Mouse (Mus musculus): ENCODE results near the gene 4933421I07Rik. TPM values are rescaled to one million over a fixed set of nuclear protein-coding genes. Genes with fewer than 3 reads are reported as not detected.

The 4933421I07Rik gene
- polyA plus RNA-seq (2015; fragmentation: Nextera tagmentation; extraction: Ambion mirVana): not detected in 2 replicates

DNA sequence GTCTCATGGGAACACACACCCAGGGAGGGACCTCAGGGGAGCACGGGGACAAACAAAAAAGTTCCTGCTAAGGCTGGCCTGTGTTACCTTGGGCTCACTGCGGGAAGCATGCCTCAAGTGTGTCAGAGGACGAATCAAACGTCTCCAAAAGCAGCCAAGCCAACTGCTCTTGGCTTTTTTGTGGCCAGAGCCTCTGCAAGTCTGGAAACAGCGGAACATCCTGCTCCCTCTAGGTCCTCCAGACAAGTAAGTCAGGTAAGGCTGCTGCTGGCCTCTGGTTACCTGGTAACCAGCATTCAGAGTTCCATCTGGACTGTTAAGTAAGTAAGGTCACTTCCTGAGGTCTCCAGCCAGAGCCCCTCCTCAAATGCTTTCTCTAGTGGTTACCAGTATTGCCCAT, at the start of gene 4933421I07Rik:
4933421I07Rik (minus strand) TSS at position 271 of the 400 bp plus-strand sequence.
- peaks cover 5% of the 10 kb centered on the region; the same call in 1 of the 2 replicates for H3K9me3 ChIP-seq (ENCODE audit: control insufficient read depth, low read length)

GRCm38 (mm10) chr7:42497356-42497755, 49.4 kb upstream of the 4933421I07Rik start:
- Histone ChIP-seq H3K4me1 (ENCODE audit: control insufficient read depth, insufficient read depth, low read length) (no peaks in the 10 kb centered on the region), H3K9me3 (ENCODE audit: control insufficient read depth, low read length) (no peaks in the 10 kb centered on the region), H3K27me3 (replicated peaks; ENCODE audit: control insufficient read depth, insufficient read depth, low read length) (no peaks in the 10 kb centered on the region), H3K9ac (ENCODE audit: low read depth, low read length) (no peak overlapping the region), H3K4me2 (ENCODE audit: low read depth, low read length) (no peak overlapping the region), H3K4me3 (ENCODE audit: low read length) (no peak overlapping the region), H3K36me3 (ENCODE audit: control insufficient read depth, insufficient read depth, low read length) (peaks cover 5% of the 10 kb centered on the region; the same call in 1 of the 2 replicates), H3K27ac (ENCODE audit: low read length) (no peak overlapping the region)
- no peak for ATAC-seq
- 91% methylated on average over 9 of the region's 9 CpGs for WGBS

More for the DNA sequence above, at the start of gene 4933421I07Rik:
- H3K27ac ChIP-seq (ENCODE audit: low read length): no peak within 1 kb of the TSS
- H3K27me3 ChIP-seq (replicated peaks; ENCODE audit: control insufficient read depth, insufficient read depth, low read length): no peaks in the 10 kb centered on the region
- ATAC-seq: no peak
- no peaks in the 10 kb centered on the region for H3K36me3 ChIP-seq (ENCODE audit: control insufficient read depth, insufficient read depth, low read length)
- H3K9ac ChIP-seq (ENCODE audit: low read depth, low read length): no peak within 1 kb of the TSS
- 71% methylated on average over 5 of the region's 5 CpGs for WGBS
- H3K4me2 ChIP-seq (ENCODE audit: low read depth, low read length): no peak within 1 kb of the TSS
- H3K4me3 ChIP-seq (ENCODE audit: low read length): no peak within 1 kb of the TSS
- H3K4me1 ChIP-seq (ENCODE audit: control insufficient read depth, insufficient read depth, low read length): no peaks in the 10 kb centered on the region

GRCm38 (mm10) chr7:42496202-42496601, 48.3 kb upstream of the 4933421I07Rik start:
- no peak for ATAC-seq
- 92% methylated on average over 1 of the region's 1 CpGs for WGBS
- no peak overlapping the region for H3K4me2 ChIP-seq (ENCODE audit: low read depth, low read length)

GRCm38 (mm10) chr7:42490859-42491258, 42.9 kb upstream of the 4933421I07Rik start:
- Histone ChIP-seq H3K4me3 (ENCODE audit: low read length) (no peak overlapping the region), H3K36me3 (ENCODE audit: control insufficient read depth, insufficient read depth, low read length) (peaks cover 9% of the 10 kb centered on the region), H3K9ac (ENCODE audit: low read depth, low read length) (no peak overlapping the region), H3K4me2 (ENCODE audit: low read depth, low read length) (no peak overlapping the region), H3K27me3 (replicated peaks; ENCODE audit: control insufficient read depth, insufficient read depth, low read length) (no peaks in the 10 kb centered on the region), H3K9me3 (ENCODE audit: control insufficient read depth, low read length) (no peaks in the 10 kb centered on the region), H3K27ac (ENCODE audit: low read length) (no peak overlapping the region), H3K4me1 (ENCODE audit: control insufficient read depth, insufficient read depth, low read length) (no peaks in the 10 kb centered on the region)
- 87% methylated on average over 5 of the region's 5 CpGs for WGBS
- ATAC-seq: no peak

More at GRCm38 (mm10) chr7:42496202-42496601, 48.3 kb upstream of the 4933421I07Rik start:
- Histone ChIP-seq H3K9me3 (ENCODE audit: control insufficient read depth, low read length) (no peaks in the 10 kb centered on the region), H3K27ac (ENCODE audit: low read length) (no peak overlapping the region), H3K36me3 (ENCODE audit: control insufficient read depth, insufficient read depth, low read length) (peaks cover 5% of the 10 kb centered on the region; the same call in 1 of the 2 replicates), H3K27me3 (replicated peaks; ENCODE audit: control insufficient read depth, insufficient read depth, low read length) (no peaks in the 10 kb centered on the region), H3K4me3 (ENCODE audit: low read length) (no peak overlapping the region), H3K4me1 (ENCODE audit: control insufficient read depth, insufficient read depth, low read length) (no peaks in the 10 kb centered on the region), H3K9ac (ENCODE audit: low read depth, low read length) (no peak overlapping the region)

GRCm38 (mm10) chr7:42490358-42490757, 42.4 kb upstream of the 4933421I07Rik start:
- 88% methylated on average over 4 of the region's 4 CpGs for WGBS
- no peak overlapping the region for H3K4me3 ChIP-seq (ENCODE audit: low read length)
- no peak overlapping the region for H3K4me2 ChIP-seq (ENCODE audit: low read depth, low read length)
- no peak overlapping the region for H3K27ac ChIP-seq (ENCODE audit: low read length)
- H3K36me3 ChIP-seq (ENCODE audit: control insufficient read depth, insufficient read depth, low read length): peaks cover 9% of the 10 kb centered on the region
- H3K27me3 ChIP-seq (replicated peaks; ENCODE audit: control insufficient read depth, insufficient read depth, low read length): no peaks in the 10 kb centered on the region
- no peaks in the 10 kb centered on the region for H3K9me3 ChIP-seq (ENCODE audit: control insufficient read depth, low read length)
- no peak for ATAC-seq
- H3K9ac ChIP-seq (ENCODE audit: low read depth, low read length): no peak overlapping the region
- no peaks in the 10 kb centered on the region for H3K4me1 ChIP-seq (ENCODE audit: control insufficient read depth, insufficient read depth, low read length)

DNA sequence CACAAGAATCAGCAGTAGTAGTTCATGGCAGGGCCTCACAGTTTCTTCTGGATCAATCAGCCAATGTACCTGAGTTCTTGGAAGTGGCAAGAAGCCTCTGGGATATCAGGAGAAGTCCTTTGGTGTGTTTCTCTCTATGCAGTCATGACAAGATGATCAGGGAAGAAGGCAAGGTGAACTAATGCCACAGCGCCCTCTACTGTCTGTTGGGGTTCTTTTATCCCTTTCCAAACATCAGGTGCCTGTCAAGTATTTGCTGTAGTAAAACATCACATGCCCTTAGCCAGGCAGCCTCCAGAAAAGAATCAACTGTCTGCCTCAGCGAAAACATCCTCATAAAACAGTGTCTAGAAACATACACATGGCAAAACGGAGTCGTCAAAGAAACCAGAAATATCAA, 6.7 kb upstream of the 4933421I07Rik start:
- Histone ChIP-seq H3K36me3 (ENCODE audit: control insufficient read depth, insufficient read depth, low read length) (no peaks in the 10 kb centered on the region), H3K4me3 (ENCODE audit: low read length) (no peak overlapping the region), H3K4me1 (ENCODE audit: control insufficient read depth, insufficient read depth, low read length) (no peaks in the 10 kb centered on the region), H3K9me3 (ENCODE audit: control insufficient read depth, low read length) (no peaks in the 10 kb centered on the region), H3K4me2 (ENCODE audit: low read depth, low read length) (no peak overlapping the region), H3K27me3 (replicated peaks; ENCODE audit: control insufficient read depth, insufficient read depth, low read length) (no peaks in the 10 kb centered on the region), H3K9ac (ENCODE audit: low read depth, low read length) (no peak overlapping the region), H3K27ac (ENCODE audit: low read length) (no peak overlapping the region)
- no peak for ATAC-seq
- WGBS: 66% methylated on average over 4 of the region's 4 CpGs

- H3K27ac ChIP-seq (ENCODE audit: low read length): no peak overlapping the region
- 41% methylated on average over 3 of the region's 3 CpGs for WGBS
- ATAC-seq: no peak
- no peaks in the 10 kb centered on the region for H3K4me1 ChIP-seq (ENCODE audit: control insufficient read depth, insufficient read depth, low read length)
- no peak overlapping the region for H3K4me2 ChIP-seq (ENCODE audit: low read depth, low read length)
- H3K27me3 ChIP-seq (replicated peaks; ENCODE audit: control insufficient read depth, insufficient read depth, low read length): no peaks in the 10 kb centered on the region
- no peak overlapping the region for H3K9ac ChIP-seq (ENCODE audit: low read depth, low read length)
- H3K4me3 ChIP-seq (ENCODE audit: low read length): no peak overlapping the region
- H3K9me3 ChIP-seq (ENCODE audit: control insufficient read depth, low read length): peaks cover 5% of the 10 kb centered on the region; the same call in 1 of the 2 replicates
- no peaks in the 10 kb centered on the region for H3K36me3 ChIP-seq (ENCODE audit: control insufficient read depth, insufficient read depth, low read length)
Observed at GRCm38 (mm10) chr7:42450618-42451017, 2.7 kb upstream of the 4933421I07Rik start.

GRCm38 (mm10) chr7:42447352-42447751, 568 bp downstream of the 4933421I07Rik start:
- WGBS: 84% methylated on average over 9 of the region's 9 CpGs
- H3K9ac ChIP-seq (ENCODE audit: low read depth, low read length): no peak overlapping the region
- H3K27me3 ChIP-seq (replicated peaks; ENCODE audit: control insufficient read depth, insufficient read depth, low read length): no peaks in the 10 kb centered on the region
- no peak overlapping the region for H3K4me2 ChIP-seq (ENCODE audit: low read depth, low read length)
- no peaks in the 10 kb centered on the region for H3K36me3 ChIP-seq (ENCODE audit: control insufficient read depth, insufficient read depth, low read length)
- H3K4me1 ChIP-seq (ENCODE audit: control insufficient read depth, insufficient read depth, low read length): no peaks in the 10 kb centered on the region
- H3K9me3 ChIP-seq (ENCODE audit: control insufficient read depth, low read length): peaks cover 5% of the 10 kb centered on the region; the same call in 1 of the 2 replicates
- H3K27ac ChIP-seq (ENCODE audit: low read length): no peak overlapping the region
- H3K4me3 ChIP-seq (ENCODE audit: low read length): no peak overlapping the region
- ATAC-seq: no peak

Data from intestine, embryonic 16.5 days (tissue).